Mouse (Mus musculus) right cerebral cortex, adult 18-20 months (tissue): ENCODE measurements around the gene Gpd1.

Experiments
- DNase-seq: peaks from one replicate; pipeline ENCODE4 v3.0.0; 2022; ENCODE audit warnings: mixed read lengths

Gpd1 gene

DNA sequence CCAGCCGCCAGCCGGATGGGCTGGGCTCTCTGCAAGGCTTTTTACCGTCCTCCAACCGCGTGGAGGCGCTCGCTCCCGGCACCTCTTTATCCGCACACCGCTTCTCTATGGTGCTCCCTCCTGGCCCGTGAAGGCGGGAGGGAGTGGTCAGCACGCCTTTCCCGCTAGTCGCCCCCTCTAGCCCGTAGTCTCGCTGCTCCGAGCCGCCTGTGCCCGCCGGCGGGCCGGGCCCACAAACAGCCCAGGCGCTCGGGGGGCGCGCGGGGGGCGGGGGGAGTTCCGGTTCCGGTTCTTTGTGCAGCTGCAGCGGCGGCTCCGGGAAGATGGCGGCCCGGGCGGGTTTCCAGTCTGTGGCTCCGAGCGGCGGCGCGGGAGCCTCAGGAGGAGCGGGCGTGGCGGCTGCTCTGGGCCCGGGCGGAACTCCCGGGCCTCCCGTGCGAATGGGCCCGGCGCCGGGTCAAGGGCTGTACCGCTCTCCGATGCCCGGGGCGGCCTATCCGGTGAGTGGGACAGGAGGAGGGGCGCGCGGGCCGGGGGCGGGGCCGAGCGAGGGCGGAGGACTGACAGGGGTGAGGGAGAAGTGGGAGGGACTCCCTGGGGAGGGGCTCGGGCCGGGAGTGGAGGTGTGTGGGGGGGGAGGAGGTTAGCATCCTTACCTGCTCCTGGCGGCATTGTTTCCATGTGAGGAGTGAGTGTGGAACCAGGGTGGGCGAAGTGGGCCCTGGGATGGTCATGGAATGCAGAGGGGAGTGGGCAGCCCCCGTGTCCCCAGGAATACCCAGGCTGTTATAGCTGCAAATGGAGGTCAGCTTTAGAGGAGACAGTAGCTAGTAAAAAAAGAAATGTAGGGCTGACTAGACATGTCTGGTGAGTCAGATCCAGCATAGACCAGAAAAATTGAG, 15.1 kb upstream of the Gpd1 start, which contains the start of gene Smarcd1:
Gene Smarcd1, plus strand, starts transcription at position 131 of the 902 bp plus-strand sequence.
- peak; percentile 96 for DNase-seq

DNA sequence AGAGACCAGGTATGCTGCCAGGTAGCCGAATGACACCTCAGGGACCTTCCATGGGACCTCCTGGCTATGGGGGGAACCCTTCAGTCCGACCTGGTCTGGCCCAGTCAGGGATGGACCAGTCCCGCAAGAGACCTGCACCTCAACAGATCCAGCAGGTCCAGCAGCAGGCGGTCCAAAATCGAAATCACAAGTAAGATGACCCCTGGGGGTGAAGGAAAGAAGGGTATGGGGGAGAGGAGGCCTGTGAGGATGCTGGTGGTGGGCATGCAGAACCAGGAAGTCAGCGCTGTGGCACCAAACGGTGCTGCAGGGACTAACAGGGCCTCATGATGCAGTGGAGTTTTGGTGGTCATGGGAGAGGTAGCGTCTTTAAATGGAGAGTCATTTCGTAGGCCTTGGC, 14.2 kb upstream of the Gpd1 start:
- DNase-seq, result no peak

DNA sequence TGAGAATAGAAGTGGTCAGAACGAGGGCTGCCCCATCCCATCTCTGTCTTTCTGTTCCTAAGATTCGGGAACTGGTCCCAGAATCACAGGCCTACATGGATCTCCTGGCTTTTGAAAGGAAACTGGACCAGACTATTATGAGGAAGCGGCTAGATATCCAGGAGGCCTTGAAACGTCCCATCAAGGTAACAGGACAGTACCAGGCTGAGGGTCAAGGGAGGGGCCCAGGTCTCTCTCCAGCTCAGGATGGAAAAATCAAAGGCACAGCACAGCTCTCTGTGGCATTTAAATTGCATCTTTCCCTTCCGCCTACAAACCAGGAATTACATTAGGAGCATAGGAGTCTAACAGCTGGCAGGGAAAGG, 13.7 kb upstream of the Gpd1 start:
- no peak for DNase-seq

DNA sequence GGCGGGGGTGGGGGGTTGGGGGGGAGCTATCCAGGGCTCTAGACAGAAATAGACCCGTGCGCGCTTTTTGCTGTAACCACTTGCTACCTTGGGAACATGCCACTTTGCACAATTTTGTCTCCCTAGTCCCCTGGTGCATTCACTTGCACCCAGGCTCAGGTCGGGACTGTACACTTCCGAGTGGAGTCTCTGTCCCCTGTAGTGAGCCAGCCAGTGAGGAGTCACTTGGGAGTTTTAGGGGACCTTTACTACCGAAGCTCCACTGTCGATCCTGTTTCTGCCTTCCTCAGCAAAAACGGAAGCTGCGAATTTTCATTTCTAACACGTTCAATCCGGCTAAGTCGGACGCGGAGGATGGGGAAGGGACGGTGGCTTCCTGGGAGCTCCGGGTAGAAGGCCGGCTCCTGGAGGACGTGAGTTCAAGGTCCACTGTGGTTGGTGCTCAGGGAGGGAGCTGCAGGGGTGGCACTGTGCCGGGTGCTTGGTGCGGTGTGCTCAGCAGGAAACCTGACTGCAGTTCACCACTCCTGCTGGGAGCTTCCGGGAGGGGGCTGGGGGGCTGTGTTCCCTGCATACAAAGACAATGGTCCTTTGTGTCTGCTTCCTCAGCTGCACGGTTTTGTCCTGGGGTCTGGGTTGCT, 13.2 kb upstream of the Gpd1 start:
- peak; percentile 71 for DNase-seq

DNA sequence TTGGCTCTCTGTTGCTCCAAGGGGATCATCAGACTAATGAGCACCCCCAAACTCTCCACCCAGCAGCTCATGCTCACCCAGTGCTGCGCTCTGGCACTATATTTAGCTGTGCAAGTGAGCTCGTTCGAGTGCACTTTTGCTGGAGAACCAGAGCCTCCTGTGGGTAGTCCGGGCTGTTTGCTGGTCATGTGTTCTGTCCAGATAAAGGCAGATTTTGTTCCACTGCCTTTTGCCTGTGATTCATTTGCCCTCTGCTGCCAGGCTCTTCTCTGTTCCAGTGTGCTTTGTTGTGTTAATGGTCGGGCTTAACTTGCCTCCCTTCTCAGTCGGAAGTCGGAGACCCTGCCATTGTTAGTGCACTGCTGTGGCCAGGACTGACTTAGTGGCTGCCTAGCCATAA, 12.4 kb upstream of the Gpd1 start:
- no peak for DNase-seq

DNA sequence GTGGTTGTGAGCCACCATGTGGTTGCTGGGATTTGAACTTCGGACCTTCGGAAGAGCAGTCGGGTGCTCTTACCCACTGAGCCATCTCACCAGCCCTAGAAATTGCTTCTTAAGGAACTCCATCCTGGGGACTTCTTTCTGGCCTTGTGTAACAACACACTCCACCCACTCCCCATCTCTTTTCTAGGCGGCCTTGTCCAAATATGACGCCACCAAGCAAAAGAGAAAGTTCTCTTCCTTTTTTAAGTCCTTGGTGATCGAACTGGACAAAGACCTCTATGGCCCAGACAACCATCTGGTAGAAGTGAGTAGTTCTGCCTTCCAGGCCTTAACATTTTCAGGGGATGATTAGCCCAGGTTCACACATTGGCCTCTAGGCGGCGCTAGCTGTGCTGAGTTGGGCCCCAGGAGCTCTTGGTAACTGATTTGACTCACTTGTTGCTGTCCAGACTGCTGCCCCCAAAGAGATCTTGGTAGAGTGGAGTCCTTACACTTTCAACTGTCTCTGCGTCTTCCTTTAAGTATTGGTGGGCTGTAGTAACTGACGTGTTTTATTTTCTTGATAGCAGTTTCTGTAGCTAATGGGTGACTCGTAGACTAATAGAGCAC, 11.8 kb upstream of the Gpd1 start, which contains the start of gene Gm17349:
Gene Gm17349, minus strand, starts transcription at position 51 of the 609 bp plus-strand sequence.
- no peak for DNase-seq

DNA sequence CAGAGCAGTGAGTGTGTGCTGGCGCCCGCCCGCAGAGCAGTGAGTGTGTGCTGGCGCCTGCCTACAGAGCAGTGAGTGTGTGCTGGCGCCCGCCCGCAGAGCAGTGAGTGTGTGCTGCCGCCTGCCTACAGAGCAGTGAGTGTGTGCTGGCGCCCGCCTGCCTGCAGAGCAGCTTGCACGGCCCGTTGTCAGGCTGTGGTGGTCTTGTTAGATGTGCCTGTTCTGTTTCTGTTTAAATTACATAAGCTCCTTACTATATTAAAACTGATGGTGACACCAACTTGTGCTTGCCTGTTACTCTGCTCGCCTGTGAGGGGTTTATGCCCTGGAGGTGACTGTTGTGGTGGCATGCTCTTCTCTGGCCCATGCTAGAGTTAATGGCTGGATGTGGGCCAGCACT, 9.1 kb upstream of the Gpd1 start:
- no peak for DNase-seq

DNA sequence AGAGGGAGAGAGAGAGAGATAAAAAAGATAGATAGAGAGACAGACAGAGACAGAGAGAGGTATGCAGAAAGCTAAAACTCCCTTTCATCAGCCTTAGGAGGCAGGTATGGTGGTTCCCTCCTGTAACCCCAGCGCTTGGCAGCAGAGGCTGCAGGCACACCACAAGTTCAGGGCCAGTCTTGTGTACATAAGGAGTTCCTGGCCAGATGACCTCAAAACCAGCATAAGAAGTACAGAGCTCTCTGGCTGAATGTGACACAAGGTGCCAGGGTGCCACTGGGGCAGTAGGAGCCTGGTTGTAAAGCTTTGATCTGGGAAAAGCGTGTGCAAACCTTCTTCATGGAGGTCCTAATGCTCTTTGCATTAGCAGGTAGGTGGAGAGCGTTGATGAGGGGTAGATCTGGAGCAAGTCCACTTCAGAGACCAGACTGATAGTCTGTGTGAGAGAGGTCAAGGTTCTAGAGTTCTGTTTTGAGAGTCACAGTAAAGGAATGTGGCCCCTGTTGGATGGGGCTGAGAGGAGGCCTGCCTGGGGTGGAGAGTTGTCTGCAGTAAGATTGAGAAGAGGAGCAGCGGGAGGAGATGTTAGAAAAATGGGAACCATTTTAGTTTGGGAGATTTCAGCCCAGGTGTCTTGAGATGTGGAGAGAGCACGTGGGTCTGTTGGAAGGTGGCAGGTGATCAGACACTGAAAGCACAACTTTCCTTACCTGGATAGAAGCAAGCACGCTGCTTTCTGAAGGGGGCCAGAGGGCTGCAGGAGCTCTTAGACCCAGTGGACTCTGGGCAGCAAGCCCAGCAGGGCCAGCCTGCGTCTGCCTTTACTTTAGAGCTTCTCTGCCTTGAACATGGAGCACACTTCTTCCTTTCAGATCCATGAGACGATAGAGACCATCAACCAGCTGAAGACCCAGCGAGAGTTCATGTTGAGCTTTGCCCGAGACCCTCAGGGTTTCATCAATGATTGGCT, 6.8 kb upstream of the Gpd1 start:
- no peak for DNase-seq

DNA sequence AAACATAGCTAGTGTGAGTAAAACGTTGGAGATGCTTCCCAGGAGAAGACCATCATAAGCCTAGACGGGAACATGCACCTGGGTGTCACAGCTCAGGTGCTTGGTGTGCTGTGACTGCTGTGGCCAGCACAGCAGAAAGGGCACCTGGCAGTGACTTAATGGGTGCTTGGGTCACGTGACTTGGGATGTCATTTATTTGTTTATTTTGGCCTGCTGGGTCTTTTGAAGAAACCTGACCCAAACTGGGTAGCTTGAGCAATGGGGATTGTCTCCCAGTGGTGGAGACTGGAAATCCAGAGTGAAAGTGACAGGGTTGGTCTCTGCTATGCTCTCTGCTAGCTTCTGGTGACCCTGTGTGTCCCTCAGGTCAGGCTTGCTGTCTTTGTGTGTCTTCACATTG, 5.8 kb upstream of the Gpd1 start:
- no peak for DNase-seq

DNA sequence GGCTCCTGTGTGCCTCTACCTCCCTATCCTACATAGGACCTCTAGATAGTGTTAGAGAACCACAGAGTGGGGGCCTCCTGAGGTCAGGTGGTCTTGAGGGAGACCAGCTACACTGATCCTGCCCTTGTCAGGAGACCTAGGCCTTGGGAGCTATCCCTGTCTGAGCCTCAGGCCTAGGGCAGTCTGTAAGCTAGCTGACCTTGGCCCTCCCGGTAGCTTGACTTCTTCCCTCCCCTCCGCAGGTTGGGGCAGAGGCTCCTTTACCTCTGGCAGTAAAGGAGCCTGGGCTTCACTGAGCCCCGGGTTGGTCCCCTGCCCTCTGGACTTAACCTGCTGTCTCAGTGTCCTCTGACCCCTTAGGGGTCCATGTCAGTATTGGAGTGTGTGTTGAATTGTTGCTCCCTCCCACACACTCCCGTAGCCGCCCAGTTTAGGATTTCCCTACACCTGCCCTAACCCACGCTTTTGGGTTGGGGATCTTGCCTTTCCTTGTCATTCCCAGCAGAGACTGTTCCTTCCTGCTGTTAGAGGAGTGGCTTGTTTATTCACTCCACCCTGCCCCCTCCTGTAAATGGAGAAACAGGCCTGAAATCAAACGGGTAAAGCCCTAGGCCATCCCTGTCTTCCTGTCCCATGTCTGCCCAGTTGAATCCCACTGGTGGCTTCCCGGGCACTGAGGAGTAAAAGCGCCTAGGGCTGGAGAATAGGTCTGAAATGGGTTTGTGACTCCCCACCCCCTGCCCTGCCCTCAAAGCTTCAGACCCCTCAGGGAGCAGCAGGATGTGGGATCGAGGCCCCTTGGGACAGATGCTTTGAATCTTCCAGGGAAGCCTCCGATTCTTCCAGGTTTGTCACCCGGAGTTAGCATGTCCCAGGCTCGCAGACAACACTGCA, 4.4 kb upstream of the Gpd1 start:
- no peak for DNase-seq

DNA sequence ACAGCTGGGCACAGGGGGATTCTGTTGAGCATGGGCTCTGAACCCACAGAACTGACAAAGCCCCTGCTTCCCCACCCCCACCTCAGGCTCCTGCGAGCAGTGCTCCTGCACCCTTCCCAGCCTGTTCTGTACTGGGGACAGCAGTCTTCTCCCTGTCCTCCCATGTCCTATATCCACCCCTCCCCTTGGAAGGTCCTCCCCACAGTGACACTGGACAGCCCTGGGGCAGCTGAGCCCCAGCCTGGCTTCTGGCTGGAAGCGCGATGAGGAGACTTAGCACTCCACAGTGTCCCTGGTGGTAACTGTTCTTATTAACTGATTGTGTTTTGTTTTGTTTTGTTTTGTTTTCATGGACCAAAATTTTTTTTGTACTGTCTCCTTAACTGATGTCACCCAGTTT, 3.7 kb upstream of the Gpd1 start:
- no peak for DNase-seq

DNA sequence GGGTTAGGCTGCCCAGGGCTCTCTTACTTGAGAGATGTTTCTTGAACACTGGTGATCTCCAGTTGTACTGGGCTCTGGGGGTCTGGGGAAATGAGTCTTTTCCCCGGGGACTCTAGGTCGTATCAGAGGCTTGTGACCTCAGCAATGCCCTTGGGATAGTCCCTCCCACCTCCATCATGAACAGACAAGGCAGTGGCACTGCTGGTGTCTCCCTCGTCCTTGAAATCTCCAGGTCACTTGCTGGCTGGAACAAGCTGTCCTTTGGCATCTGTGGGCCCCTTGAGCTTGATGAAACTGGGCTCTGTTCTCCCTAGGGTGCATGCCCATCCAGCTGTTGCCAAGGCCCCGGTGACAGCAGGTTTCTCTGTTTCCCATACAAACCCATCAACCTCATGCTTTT, 3.1 kb upstream of the Gpd1 start:
- no peak for DNase-seq

DNA sequence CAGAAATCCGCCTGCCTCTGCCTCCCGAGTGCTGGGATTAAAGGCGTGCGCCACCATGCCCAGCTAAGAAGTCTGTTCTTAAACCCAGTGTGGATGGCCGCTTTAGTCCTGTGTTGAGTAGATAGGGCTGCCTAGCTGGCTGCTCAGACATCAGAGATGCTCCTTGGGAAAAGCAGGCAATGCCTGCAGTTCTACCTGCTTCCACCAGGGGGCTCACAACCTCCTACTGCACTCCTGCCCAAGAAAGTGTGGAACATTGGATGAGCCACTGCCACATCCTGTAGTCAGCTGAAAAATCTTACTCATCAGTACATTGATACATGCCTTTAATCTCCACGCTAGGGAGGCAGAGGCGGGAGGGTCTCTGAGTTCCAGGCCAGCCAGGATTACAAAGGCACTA, 2.5 kb upstream of the Gpd1 start:
- peak; percentile 92 for DNase-seq

DNA sequence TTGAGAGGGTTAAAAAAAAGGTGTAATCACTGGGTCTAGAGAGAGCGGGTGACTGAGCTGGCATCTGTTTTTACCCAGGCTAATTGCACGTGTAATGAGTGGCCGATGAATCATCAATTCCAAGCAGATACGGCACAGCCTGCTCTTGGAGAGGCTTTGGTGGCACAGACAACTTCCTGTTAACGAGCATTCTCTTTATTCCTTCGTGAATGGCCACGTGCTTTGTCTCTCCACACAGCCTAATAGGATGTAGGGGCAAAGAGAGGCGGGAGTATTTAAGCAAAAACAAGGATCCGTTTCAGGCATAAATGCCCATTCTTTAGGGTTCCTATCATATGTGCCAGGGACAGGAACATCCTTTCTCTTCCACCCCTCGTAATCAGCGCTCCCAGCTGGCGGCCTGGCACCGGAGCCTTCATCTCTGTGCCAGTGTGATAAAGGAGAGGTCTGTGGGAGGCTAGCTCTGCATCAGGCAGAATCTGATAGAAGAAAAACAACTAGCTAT, 1.9 kb upstream of the Gpd1 start:
- peak; percentile 85 for DNase-seq

DNA sequence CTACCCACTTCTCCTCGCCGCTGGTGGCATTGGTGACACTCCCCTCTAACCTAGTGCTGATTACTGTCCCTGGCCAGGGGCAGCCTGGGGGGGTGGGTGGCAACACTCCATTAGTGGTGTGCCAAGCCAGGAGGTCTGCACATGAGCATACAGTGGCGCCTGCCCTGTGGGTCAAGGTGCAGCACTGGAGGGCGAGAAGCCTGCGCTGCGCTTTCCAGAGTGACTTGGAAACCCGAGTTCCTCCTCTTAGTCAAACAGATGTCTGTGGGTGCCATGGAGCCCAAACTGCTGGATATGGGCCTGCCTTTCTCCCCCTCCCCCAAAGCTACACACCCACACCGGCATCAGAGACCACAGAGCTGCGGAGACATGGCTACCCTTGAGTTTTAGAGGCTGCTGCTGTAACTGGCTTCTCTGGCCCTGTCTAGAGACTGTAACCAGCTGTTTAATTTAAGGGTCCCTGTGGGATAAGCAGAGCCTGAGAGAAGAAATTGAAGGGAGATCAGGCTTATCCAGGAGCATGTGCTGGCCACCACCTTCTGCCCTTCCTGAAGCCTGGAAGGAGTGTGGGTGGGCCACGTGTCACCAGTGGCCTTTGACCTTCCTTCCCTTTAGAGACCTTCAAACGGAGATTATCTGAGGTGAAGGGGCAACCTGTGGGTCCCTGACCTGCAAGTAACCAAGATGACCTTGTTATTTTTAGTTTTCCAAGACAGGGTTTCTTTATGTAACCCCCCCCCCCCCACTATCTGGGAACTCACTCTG, 1.2 kb upstream of the Gpd1 start:
- DNase-seq, result no peak

DNA sequence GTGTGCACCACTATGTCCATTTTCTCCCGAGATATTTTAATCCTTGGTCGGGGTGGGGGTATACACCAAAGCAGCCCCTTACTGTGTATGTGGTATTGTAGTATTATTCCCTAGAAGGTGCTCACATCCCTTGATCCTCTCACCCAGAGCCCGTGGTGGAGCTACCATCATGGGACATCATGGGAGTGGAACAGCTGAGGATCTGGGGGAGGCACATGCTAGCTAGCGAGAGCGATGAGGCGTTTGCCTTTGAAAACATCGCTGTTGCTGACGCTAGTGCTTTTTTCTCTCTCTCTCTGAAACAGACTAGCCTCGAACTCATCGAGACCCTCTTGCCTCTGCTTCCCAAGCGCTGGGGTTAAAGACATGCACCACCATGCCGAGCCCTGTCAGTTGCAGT, 501 bp upstream of the Gpd1 start:
- DNase-seq, result no peak

DNA sequence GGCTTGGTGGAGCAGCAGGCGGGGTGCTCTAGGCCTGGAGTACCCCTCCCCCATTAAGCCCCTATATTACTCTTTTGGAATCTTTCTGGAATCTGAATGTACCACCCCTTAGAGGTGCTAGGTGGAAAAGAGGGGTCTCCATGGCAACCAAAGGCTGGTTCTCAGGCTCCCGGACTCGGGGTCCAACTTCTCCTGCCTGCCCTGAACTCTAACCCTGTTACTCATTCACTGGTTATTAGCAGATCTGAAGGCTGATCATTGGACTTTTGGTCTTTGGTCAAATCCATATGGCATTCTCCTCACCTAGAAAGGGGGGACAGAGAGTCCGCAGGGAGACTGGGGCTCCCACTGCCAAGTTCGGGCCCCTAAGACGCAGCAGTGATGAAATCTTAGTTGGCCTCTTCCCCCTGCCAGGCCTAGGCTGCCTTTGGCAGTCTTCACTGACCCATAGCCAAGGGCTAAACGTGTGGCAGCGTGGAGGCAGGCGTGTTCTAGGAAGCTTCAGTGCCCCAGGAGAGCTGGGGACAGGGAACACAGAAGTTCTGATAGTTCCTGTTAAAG, 1.2 kb downstream of the Gpd1 start:
- DNase-seq, result no peak

DNA sequence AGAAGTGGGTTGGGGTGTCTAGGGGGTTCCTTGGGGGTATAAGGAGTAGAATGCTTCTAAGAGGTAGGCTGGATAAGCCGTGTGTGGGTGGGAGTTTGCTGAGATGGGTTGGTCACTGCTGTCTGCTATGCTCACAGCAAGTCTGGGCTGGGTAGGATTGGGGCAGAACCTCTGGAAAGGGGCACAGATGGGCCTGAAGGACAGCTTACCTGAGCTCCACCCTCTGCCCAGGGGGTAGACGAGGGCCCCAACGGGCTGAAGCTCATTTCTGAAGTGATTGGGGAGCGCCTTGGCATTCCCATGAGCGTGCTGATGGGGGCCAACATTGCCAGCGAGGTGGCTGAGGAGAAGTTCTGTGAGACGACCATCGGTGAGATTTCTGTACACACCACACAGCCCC, 2.5 kb downstream of the Gpd1 start:
- DNase-seq, result no peak

DNA sequence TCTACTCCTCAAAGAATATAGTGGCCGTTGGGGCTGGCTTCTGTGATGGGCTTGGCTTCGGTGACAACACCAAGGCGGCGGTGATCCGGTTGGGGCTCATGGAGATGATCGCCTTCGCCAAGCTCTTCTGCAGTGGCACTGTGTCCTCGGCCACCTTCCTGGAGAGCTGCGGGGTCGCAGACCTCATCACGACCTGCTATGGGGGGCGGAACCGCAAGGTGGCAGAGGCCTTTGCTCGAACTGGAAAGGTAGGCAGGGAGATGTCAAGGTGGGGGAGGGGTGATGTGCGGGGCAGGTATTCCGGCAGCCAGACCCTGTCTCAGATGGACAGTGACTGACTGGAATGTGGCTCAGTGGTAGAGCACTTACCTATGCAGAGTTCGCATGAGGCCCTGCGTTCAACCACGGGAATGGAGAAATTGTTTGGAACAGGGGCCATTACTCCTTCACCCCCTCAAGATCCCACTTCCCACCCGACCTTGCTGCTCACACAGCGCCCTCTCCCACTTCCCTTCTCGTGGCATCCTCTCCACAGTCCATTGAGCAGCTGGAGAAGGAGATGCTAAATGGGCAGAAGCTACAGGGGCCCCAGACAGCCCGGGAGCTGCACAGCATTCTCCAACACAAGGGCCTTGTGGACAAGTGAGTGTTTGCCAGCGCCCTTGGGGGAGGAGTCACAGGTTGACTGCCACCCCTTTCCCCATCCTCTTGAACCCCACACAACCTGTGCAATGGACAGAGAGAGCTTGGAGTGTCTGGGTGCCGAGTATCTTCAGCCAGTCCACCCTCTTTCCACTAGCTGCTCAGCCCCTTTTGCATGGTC, 4.8 kb downstream of the Gpd1 start:
- DNase-seq, result no peak
